Mouse (Mus musculus) midbrain, embryonic 16.5 days (tissue): ENCODE measurements at regions not wholly inside any gene's neighbourhood (a gene's known extent, or its start where the extent isn't known, plus 50 kb on each side); places are given as distances from the start of the nearest gene placed in this dataset.
A peak's percentile ranks its signal among the peaks of the same experiment; 100 is the strongest.

Source experiments
- ATAC-seq: fragments of 200-750 bp; cut with Nextera tagmentation; 2 replicates; pipeline ENCODE4 v1.8.0; 2017; ENCODE audit warnings: moderate TSS enrichment
- H3K27ac ChIP-seq: fragments of 300-500 bp; sonication (generic); 2 replicates; pipeline ENCODE4 v1.5.1; 2014; ENCODE audit warnings: mild to moderate bottlenecking, low read length, mixed read lengths
- H3K27me3 ChIP-seq: fragments of 300-500 bp; sonication (generic); 2 replicates; pipeline ENCODE4 v1.6.1; 2014; ENCODE audit warnings: low read depth, low read length, mixed read lengths; ENCODE audit not compliant: control insufficient read depth, insufficient read depth
- H3K36me3 ChIP-seq: fragments of 300-500 bp; sonication (generic); 2 replicates; pipeline ENCODE4 v1.6.1; 2014; ENCODE audit warnings: mild to moderate bottlenecking, low read length, moderate library complexity, mixed read lengths; ENCODE audit not compliant: control insufficient read depth, insufficient read depth
- H3K4me1 ChIP-seq: fragments of 300-500 bp; sonication (generic); 2 replicates; pipeline ENCODE4 v1.6.1; 2014; ENCODE audit warnings: mild to moderate bottlenecking, low read length, mixed read lengths; ENCODE audit not compliant: control insufficient read depth, insufficient read depth
- H3K4me2 ChIP-seq: fragments of 300-500 bp; sonication (generic); 2 replicates; pipeline ENCODE4 v1.6.1; 2014; ENCODE audit warnings: mild to moderate bottlenecking, low read length, mixed read lengths
- H3K4me3 ChIP-seq: fragments of 300-500 bp; sonication (generic); 2 replicates; pipeline ENCODE4 v1.5.1; 2014; ENCODE audit warnings: low read depth, mild to moderate bottlenecking, low read length, moderate library complexity, mixed read lengths
- H3K9ac ChIP-seq: fragments of 300-500 bp; sonication (generic); 2 replicates; pipeline ENCODE4 v1.6.1; 2014; ENCODE audit warnings: low read depth, low read length, mixed read lengths
- H3K9me3 ChIP-seq: fragments of 300-500 bp; sonication (generic); replicated peaks from 2 replicates; pipeline ENCODE4 v1.6.1; 2014; ENCODE audit warnings: mild to moderate bottlenecking, low read length, mixed read lengths; ENCODE audit not compliant: control insufficient read depth, poor library complexity, severe bottlenecking
- WGBS: fragments of 180-500 bp; shearing (Covaris S2); extraction: QIAGEN DNeasy Blood & Tissue Kit; methylation state at CpG from one replicate; pipeline ENCODE4 v1.1.7; 2014; 5-methylcytosine and 5-hydroxymethylcytosine counted together

DNA sequence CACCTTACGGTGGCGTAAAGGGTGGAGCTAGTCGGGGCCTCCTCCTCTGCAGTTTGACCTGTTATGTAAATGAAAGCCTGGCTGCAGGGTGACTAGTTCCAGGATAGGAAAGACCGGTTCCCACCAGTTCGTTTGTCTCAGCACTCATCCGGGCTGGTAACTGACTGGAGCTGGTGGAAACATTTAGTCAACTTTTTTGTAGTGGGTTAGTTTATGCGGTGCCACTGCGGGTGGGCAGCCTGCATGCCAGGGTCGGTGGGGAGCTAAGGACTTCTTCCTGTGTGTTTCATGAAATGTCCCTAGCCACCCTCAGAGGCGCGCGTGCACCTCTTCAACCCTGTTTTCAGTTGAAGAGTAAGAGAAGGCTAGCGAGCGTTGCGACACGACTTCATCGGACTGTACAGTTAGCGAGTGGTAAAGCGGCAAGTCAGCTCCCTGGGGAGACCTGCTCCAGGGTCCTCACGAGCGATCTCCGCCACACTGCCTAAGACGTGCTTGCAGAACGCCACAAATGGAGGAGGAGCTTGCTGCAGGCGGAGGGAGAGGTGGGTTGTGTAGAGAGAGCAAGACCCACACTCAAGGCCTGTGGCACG lies 76.5 kb upstream of the Gadd45a start:
- peak overlapping the region; percentile 59 for H3K4me2 ChIP-seq
- 9% methylated on average over 26 of the region's 26 CpGs for WGBS
- no peaks in the 10 kb centered on the region for H3K27me3 ChIP-seq
- ATAC-seq: peak; percentile 58
- peak overlapping the region; percentile 31 for H3K4me3 ChIP-seq
- no peak overlapping the region for H3K27ac ChIP-seq
- H3K9me3 ChIP-seq: no peaks in the 10 kb centered on the region
- H3K36me3 ChIP-seq: no peaks in the 10 kb centered on the region
- peak overlapping the region; percentile 37 for H3K9ac ChIP-seq
- H3K4me1 ChIP-seq: peaks cover 6% of the 10 kb centered on the region; the same call in 1 of the 2 replicates

DNA sequence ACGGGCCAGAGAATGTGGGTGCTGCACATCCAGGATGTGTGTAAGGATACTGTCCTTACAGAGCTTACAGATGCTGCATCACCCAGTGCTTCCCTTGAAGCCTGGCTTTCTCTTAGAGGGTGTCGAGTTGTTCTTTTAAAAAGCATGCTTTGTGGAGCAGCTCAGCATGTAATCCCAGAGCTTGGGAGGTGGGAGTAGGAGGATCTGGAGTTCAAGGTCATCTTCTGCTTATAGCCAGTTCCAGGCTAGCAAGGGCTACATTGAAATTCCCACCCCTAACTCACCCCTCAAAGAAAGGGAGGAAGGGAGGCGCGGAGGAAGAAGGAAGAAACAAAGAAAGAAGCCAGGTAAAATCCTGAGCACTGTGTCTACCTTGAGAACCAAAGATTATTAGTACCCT lies 76.0 kb upstream of the Gadd45a start:
- 71% methylated on average over 4 of the region's 4 CpGs for WGBS
- no peak for ATAC-seq
- no peak overlapping the region for H3K9ac ChIP-seq
- peaks cover 6% of the 10 kb centered on the region; the same call in 1 of the 2 replicates for H3K4me1 ChIP-seq
- no peak overlapping the region for H3K4me3 ChIP-seq
- no peak overlapping the region for H3K27ac ChIP-seq
- no peaks in the 10 kb centered on the region for H3K36me3 ChIP-seq
- no peak overlapping the region; the same call in 1 of the 2 replicates for H3K4me2 ChIP-seq
- H3K27me3 ChIP-seq: no peaks in the 10 kb centered on the region
- H3K9me3 ChIP-seq: no peaks in the 10 kb centered on the region

DNA sequence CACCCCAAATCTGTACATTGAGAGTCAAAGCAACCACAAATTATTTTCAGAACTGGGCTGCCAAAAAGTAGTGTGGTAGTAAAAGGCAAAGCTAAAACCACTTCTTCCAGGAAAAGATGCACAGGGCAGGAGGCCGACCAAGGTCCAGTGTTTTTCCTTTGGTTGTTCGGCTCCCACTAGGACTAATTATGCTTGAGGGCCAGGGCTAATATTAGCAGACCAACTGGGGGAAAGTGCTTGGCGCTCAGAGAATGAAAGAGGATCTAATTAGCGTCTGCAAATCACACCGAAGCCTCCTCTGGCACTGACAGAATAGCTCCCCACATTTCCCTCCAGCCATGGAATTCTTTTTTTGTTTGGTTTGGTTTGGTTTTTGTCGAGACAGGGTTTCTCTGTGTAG lies 75.1 kb upstream of the Gadd45a start:
- Histone ChIP-seq H3K36me3 (no peaks in the 10 kb centered on the region), H3K4me2 (no peak overlapping the region), H3K27ac (no peak overlapping the region), H3K4me3 (no peak overlapping the region), H3K9ac (no peak overlapping the region), H3K27me3 (no peaks in the 10 kb centered on the region), H3K9me3 (no peaks in the 10 kb centered on the region), H3K4me1 (peaks cover 6% of the 10 kb centered on the region; the same call in 1 of the 2 replicates)
- 49% methylated on average over 6 of the region's 6 CpGs for WGBS
- no peak for ATAC-seq

DNA sequence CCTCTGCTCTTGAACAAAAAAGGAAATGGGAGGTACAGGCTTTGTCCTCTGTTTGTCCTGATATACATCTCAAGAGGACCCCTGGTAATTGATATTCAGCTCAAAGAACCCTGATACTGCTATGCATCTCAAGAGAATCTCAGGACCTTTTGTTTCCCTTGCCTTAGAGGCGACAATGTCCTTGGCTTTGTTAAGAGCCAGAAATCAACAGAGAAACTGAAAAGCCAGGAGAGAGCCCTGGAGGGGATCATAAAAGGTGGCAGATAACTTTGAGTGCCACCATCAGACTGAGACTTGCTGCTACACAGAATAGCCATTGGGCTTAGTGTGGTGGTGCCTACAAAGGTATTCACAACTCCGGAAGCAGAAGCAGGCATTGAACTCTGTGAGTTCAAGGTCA lies 74.3 kb upstream of the Gadd45a start:
- no peaks in the 10 kb centered on the region for H3K27me3 ChIP-seq
- WGBS: 57% methylated on average over 2 of the region's 2 CpGs
- no peak overlapping the region for H3K4me2 ChIP-seq
- no peak overlapping the region for H3K27ac ChIP-seq
- H3K9ac ChIP-seq: no peak overlapping the region
- no peaks in the 10 kb centered on the region for H3K9me3 ChIP-seq
- H3K36me3 ChIP-seq: no peaks in the 10 kb centered on the region
- peaks cover 6% of the 10 kb centered on the region; the same call in 1 of the 2 replicates for H3K4me1 ChIP-seq
- ATAC-seq: no peak
- H3K4me3 ChIP-seq: no peak overlapping the region

DNA sequence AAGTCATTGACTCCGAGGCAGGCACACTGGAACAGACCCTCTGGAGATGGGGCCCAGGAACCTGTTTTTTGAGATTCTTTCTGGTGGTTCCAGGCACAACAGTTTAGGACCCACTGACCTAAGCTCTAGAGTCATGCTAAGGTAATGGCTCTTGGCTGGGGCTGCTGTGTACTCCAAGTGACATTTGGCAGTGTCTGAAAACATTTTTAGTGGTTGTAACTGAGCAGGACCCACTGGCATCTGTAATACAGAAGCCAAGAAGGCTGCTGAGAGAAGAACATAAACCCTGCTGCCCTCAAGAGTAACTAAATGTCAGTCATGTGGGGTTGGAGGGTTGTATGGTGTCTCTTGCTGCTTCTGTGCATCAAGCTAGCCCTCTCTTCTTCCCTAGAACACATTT lies 73.1 kb upstream of the Gadd45a start:
- no peak overlapping the region for H3K4me2 ChIP-seq
- H3K27ac ChIP-seq: no peak overlapping the region
- WGBS: 73% methylated on average over 1 of the region's 1 CpGs
- ATAC-seq: no peak
- H3K36me3 ChIP-seq: no peaks in the 10 kb centered on the region
- H3K9me3 ChIP-seq: no peaks in the 10 kb centered on the region
- H3K4me3 ChIP-seq: no peak overlapping the region
- peaks cover 6% of the 10 kb centered on the region; the same call in 1 of the 2 replicates for H3K4me1 ChIP-seq
- no peaks in the 10 kb centered on the region for H3K27me3 ChIP-seq
- no peak overlapping the region for H3K9ac ChIP-seq

DNA sequence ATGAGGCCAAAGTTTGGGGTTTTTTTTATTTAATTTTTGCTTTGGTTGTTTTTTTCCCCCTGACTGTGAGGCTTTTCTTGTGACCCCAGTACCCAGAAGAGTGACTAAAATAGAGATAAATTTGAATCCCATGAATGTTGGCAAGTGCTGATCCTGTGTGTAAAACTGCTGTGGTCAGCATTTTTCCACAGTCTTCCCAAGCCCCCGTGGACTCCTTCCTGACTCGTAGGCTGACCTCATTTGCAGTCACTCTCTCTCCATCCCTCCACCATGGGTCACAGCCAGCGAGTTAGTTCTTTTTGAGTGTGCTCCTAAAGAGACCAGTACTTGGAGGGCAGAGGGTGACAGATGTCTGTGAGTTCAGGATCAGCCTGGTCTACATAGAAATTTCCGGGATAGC lies 72.5 kb upstream of the Gadd45a start:
- 67% methylated on average over 4 of the region's 4 CpGs for WGBS
- Histone ChIP-seq H3K9me3 (no peaks in the 10 kb centered on the region), H3K27me3 (no peaks in the 10 kb centered on the region), H3K36me3 (no peaks in the 10 kb centered on the region), H3K4me2 (no peak overlapping the region), H3K4me1 (peaks cover 6% of the 10 kb centered on the region; the same call in 1 of the 2 replicates), H3K27ac (no peak overlapping the region), H3K9ac (no peak overlapping the region), H3K4me3 (no peak overlapping the region)
- no peak for ATAC-seq

DNA sequence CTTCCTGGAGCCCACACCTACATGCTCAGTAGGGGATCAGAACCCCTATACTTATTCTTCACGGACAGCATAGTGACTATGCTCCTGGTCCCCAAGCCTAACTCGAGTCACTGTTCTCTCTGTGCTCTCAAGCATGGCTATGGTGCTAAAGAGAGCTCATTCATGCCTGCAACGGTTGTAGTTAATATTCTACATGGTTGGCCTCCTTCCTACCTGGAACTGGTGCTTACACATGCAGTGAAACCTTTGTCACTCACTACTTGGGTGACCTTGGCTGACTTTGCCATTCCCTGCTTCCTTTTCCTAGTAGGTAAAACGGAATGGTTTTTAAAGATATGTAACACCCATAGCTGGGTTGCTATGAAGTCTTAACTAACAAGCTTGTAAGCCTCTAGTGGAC lies 70.3 kb upstream of the Gadd45a start:
- Histone ChIP-seq H3K4me1 (no peaks in the 10 kb centered on the region), H3K27ac (no peak overlapping the region), H3K9me3 (no peaks in the 10 kb centered on the region), H3K27me3 (no peaks in the 10 kb centered on the region), H3K4me3 (no peak overlapping the region), H3K36me3 (no peaks in the 10 kb centered on the region), H3K4me2 (no peak overlapping the region), H3K9ac (no peak overlapping the region)
- WGBS: 71% methylated on average over 4 of the region's 4 CpGs
- no peak for ATAC-seq

DNA sequence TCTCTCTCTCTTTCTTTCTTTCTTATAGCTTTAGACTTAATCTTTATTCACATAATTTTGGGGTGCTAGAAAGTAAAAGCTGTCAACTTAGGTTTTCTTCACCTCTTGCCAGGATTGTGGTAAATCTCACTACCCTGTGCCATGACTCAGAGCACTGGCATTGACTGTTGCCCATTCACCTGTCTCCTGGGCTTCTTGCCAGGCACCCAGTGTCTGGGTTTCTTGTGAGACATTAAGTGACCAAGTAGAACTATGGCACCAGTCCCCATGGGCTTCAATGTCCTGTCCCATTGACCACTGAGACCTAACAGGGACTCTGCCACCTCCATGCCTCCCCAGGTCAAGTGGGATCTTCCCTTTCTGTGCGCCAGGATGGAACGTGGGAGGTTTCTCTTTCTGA lies 69.2 kb upstream of the Gadd45a start:
- no peak overlapping the region for H3K4me3 ChIP-seq
- no peak overlapping the region for H3K9ac ChIP-seq
- H3K4me1 ChIP-seq: no peaks in the 10 kb centered on the region
- 89% methylated on average over 2 of the region's 2 CpGs for WGBS
- no peak overlapping the region for H3K4me2 ChIP-seq
- no peaks in the 10 kb centered on the region for H3K27me3 ChIP-seq
- H3K27ac ChIP-seq: no peak overlapping the region
- ATAC-seq: no peak
- H3K9me3 ChIP-seq: no peaks in the 10 kb centered on the region
- H3K36me3 ChIP-seq: no peaks in the 10 kb centered on the region

DNA sequence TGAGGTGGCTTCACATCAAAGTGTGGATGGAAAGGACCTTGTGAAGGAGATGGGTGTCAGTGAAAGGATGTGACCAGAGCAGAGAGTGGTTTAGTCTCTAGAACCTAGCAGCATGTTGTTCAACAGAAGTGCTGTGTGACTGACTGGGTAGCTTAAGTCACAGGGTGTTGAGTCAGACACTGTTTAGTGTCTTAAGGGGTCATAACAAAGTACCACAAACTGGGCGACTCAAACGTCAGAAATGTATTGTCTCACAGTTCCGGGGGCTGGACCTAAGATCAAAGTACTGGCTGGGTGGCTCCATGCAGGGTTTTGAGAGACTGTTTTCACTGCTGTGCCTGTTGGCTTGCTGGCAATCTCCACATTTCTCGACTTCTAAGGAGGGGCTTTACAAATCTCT lies 68.1 kb upstream of the Gadd45a start:
- Histone ChIP-seq H3K9ac (no peak overlapping the region), H3K27ac (no peak overlapping the region), H3K4me2 (no peak overlapping the region), H3K4me1 (no peaks in the 10 kb centered on the region), H3K36me3 (no peaks in the 10 kb centered on the region), H3K4me3 (no peak overlapping the region), H3K9me3 (no peaks in the 10 kb centered on the region), H3K27me3 (no peaks in the 10 kb centered on the region)
- no peak for ATAC-seq
- 12% methylated on average over 4 of the region's 4 CpGs for WGBS
